Mouse (Mus musculus) embryo, embryonic 9.5 days (tissue): ENCODE data around the gene Ddx27.
A peak's percentile ranks its signal among the peaks of the same experiment; 100 is the strongest.

Experiments used
- DNase-seq: peaks from one replicate; pipeline ENCODE4 v3.0.0-alpha.2; 2017; ENCODE audit errors: extremely low spot score

The Ddx27 gene

GRCm38 (mm10) chr2:167028553-167028952 is 13.6 kb downstream of the Ddx27 start:
- DNase-seq: no peak

DNA sequence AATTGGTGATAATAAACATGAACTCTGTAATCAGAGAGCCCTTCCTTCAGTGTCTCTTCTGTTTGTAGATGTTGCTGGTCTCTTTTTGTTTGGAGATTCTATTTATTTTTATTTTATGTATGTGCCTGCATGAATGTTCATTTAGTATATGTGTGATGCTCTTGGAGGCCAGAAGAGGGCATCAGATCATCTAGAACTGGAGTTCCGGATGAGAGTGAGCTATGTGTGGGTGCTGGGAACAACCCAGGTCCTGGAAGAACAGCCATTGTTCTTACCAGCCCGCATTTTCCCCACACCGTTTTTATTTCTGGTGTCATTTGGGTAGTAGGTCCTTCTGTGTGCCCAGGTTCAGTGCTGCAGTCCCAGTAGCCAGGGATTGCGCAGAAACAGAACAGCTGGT is 15.5 kb downstream of the Ddx27 start:
- DNase-seq: no peak

GRCm38 (mm10) chr2:167037710-167038109 is 22.7 kb downstream of the Ddx27 start:
- DNase-seq: no peak

DNA sequence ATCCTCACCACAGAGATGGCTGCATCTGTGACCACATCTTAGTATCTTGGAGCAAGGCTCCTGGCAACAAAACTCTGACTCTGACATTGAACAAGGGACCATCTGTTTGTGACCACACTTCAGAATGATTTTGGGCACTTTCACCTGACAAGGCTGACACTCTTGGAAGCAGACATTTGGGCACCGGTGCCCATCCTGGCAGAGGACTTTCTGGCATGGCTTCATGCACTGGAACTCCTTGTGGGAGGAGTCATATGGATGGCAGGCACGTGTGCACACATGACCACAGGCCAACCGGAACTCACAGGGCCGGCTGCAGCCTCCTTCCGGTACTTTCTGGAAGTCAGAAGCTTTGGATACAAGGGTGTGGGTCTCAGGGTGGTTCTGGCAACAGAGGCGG is 23.3 kb downstream of the Ddx27 start:
- DNase-seq: no peak

GRCm38 (mm10) chr2:167038716-167039115 is 23.7 kb downstream of the Ddx27 start:
- DNase-seq: no peak

GRCm38 (mm10) chr2:167039386-167039785 is 24.4 kb downstream of the Ddx27 start:
- DNase-seq: no peak

DNA sequence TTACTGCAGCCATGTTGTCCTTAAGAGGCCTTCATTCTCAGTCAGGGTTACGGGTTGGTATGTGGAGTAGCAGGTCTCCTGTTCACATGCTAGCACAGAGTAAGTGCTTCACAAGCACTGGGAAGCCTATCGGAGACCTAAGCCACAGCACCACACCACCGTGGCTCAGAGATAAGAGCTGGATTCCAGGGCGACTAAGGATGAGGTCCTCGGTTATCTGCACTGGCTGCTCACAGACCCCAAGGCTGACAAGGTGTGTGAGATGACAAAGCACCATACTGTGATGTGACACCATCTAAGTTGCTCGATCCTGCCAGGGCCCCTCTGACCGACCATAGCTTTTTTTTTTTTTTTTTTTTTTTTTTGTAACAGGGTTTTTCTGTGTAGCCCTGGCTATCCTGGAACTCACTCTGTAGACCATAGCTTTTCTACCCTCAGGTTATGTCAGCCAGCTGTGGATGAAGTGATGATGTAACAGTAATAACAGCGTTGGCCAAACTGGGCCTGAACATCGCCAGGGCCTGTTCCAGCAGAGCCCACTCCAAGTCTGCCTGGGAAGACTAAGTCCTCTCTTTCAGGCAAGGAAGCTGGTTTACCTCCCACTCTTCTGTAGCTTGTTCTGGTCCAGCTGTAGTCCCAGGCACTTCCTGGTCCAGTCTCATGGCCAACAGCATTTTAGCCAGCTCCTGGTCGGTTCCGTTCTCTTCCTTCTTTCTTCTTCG is 28.6 kb downstream of the Ddx27 start:
- DNase-seq: no peak

DNA sequence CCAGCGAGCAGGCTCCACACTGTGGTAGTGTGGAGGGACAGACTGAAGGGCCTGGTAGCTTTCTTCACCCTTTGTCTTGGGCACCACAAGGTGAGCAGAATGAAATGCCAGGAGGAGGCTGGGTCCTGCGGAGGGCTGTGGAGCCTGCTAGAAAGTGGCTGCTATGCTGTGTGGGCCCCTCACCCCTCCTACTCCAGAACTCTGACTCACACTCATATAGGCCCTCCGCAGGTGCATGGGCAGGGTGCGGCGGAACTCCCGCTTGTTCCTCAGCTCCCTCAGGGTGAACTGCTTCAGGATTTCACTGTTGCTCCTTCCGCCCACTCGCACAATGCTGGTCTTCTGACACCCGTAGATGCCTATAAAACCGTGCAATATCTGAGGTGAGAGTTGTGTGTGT is 33.2 kb downstream of the Ddx27 start:
- no peak for DNase-seq

- DNase-seq: no peak
Measured at GRCm38 (mm10) chr2:167048698-167049358, 33.8 kb downstream of the Ddx27 start.

GRCm38 (mm10) chr2:167053127-167053844 is 38.3 kb downstream of the Ddx27 start:
- no peak for DNase-seq

DNA sequence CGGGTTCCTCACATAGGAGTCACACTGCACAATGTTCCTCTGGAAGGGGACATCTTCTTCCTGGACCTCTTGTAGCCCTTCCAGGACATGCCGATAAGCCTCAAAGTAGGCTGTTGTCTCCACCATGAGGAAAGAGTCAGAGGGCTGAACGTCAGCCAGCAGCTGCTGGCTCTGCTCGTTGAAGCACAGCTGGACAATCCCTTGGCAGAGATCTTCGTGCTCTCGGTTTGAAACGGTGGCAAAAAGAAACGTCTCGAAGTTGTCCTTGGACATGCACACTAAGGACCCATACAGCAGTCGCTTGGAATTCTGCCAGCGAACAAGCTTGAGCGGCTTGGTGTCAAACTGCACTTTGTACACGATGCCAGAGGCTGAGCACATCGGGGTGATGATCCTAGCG is 40.4 kb downstream of the Ddx27 start:
- DNase-seq: no peak

- no peak for DNase-seq
Measured at GRCm38 (mm10) chr2:167056210-167056941, 41.4 kb downstream of the Ddx27 start.

DNA sequence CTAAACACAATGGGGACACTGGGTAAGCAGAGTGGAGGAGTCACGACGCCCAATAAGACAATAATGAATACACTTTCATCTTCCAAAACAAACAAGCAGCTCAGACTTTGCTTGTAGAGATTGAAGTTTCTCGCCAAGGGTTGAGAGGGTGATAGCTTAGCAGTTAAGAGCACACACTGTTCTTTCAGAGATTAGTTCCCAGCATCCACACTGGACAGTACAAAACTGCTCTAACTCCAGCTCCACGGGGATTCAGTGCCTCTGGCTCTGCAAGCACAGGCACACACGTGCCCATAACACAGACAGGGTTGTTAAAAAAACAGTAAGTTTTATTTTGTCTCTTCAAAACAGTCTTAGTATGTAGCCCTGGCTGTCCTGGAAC is 41.9 kb downstream of the Ddx27 start:
- DNase-seq: no peak

GRCm38 (mm10) chr2:167058201-167058600 is 43.2 kb downstream of the Ddx27 start:
- DNase-seq: no peak

DNA sequence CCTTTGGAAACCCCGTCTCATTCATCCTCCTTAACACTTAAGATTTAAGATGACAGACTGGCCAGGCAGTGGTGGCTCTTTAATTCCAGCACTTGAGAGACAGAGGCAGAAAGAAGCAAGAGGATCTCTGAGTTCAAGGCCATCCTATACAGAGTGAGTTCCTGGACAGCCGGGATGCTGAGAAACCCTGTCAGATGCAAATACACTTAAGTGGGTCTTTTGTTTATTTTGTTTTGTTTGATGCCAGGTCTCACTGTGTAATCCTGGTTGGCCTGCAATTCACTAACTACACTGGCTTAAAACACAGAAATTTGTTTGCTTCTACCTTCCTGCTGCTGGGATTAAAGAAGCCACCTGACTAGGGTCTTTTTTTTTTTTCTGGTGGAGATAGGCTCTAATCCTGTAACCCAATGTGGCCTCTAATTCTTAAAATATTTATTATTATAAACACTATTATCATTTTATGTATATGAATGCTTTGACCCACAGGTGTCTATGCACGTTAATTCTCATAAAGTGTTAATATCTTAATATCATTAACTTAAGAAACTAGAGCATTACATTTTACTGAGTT is 43.9 kb downstream of the Ddx27 start:
- DNase-seq: no peak

- DNase-seq: no peak
Measured at GRCm38 (mm10) chr2:167059536-167059935, 44.5 kb downstream of the Ddx27 start.

DNA sequence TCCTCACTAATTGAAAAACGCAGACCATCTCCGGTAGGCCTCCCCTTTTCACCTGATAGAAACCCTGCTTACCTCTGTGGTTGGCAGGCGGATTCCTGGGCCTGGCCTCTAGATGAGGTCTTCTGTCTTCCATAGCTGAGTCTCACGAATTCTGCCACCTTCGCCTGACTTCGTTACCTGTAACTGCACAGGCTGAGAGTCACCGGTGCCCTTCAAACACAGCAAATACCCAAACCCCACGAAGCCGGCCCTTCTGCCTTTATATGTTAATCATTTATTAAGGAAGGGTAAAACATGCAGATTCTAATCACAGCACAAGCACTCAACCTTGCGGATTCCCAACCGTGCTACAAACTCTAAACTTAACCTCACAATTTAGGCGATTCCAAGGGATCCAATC is 45.0 kb downstream of the Ddx27 start:
- DNase-seq: no peak

- no peak for DNase-seq
Measured at GRCm38 (mm10) chr2:167060360-167060759, 45.4 kb downstream of the Ddx27 start.

GRCm38 (mm10) chr2:167060761-167061160 is 45.8 kb downstream of the Ddx27 start:
- no peak for DNase-seq

- DNase-seq: no peak
Measured at GRCm38 (mm10) chr2:167061381-167062034, 46.5 kb downstream of the Ddx27 start.

- peak; percentile 90 for DNase-seq
Measured at GRCm38 (mm10) chr2:167062497-167062911, 47.5 kb downstream of the Ddx27 start.
